Mouse (Mus musculus) ES-E14 (cell line): ENCODE measurements around the gene Dpysl5. TPM values are rescaled to one million over a fixed set of nuclear protein-coding genes. Genes with fewer than 3 reads are reported as not detected.

Experiments
- DNase-seq: peaks from one replicate; pipeline ENCODE4 v3.0.0-alpha.2; 2013; ENCODE audit warnings: low read depth, low spot score
- H3K27ac ChIP-seq: 2 replicates; pipeline ENCODE4 v1.5.1; 2012; ENCODE audit warnings: low read depth, mild to moderate bottlenecking, low read length, moderate library complexity, mixed read lengths; ENCODE audit not compliant: poor library complexity, insufficient read depth, severe bottlenecking
- H3K36me3 ChIP-seq: 2 replicates; pipeline ENCODE4 v1.6.1; 2012; ENCODE audit warnings: mild to moderate bottlenecking, low read length, moderate library complexity, mixed read lengths; ENCODE audit not compliant: control insufficient read depth, poor library complexity, insufficient read depth, severe bottlenecking
- H3K4me1 ChIP-seq, 2 experiments: fragments of 150-350 bp in 1 of 2; sonication (generic) in 1 of 2; 2 replicates each; pipeline ENCODE4 v1.6.1; 2012; ENCODE audit warnings: low read length in 2 of 2, mild to moderate bottlenecking in 1 of 2, mixed read lengths in 1 of 2; ENCODE audit not compliant: control insufficient read depth in 2 of 2, insufficient read depth in 2 of 2, poor library complexity in 1 of 2
- H3K4me3 ChIP-seq, 2 experiments: fragments of 150-350 bp in 1 of 2; sonication (generic) in 1 of 2; 2 replicates each; pipeline ENCODE4 v1.5.1; 2012; ENCODE audit warnings: low read length in 2 of 2, low read depth in 1 of 2, mild to moderate bottlenecking in 1 of 2, mixed read lengths in 1 of 2; ENCODE audit not compliant: insufficient read depth in 1 of 2, poor library complexity in 1 of 2, severe bottlenecking in 1 of 2
- H3K9ac ChIP-seq: 2 replicates; pipeline ENCODE4 v1.6.1; 2012; ENCODE audit warnings: low read depth, mild to moderate bottlenecking, low read length, mixed read lengths; ENCODE audit not compliant: poor library complexity, insufficient read depth, severe bottlenecking
- H3K9me3 ChIP-seq: fragments of 150-350 bp; sonication (generic); 2 replicates; pipeline ENCODE4 v1.6.1; 2012; ENCODE audit warnings: low read depth, mild to moderate bottlenecking, low read length; ENCODE audit not compliant: control insufficient read depth, insufficient read depth
- CHD2 ChIP-seq: IDR thresholded peaks from 2 replicates; pipeline ENCODE4 v1.6.1; 2014; ENCODE audit warnings: mild to moderate bottlenecking, low read depth, low read length, inconsistent platforms
- HCFC1 ChIP-seq: IDR thresholded peaks from 2 replicates; pipeline ENCODE4 v1.6.1; 2012; ENCODE audit warnings: low read length, inconsistent platforms, borderline replicate concordance; ENCODE audit not compliant: insufficient read depth
- MAFK ChIP-seq: IDR thresholded peaks from 2 replicates; pipeline ENCODE4 v1.6.1; 2014; ENCODE audit warnings: mild to moderate bottlenecking, low read depth, low read length, inconsistent platforms; ENCODE audit not compliant: insufficient read depth
- ZC3H11A ChIP-seq: IDR thresholded peaks from 2 replicates; pipeline ENCODE4 v1.6.1; 2012; ENCODE audit warnings: low read depth, mild to moderate bottlenecking, inconsistent platforms, low read length, borderline replicate concordance
- ZNF384 ChIP-seq: IDR thresholded peaks from 2 replicates; pipeline ENCODE4 v1.6.1; 2012; ENCODE audit warnings: low read depth, low read length, inconsistent platforms
- in situ Hi-C, 2 experiments: fragments of 600-800 bp; cut with MboI; formaldehyde crosslinking; loops; one replicate each; pipeline ENCODE4 v1.15.1; 2025; ENCODE audit warnings: low sequenced_read_pairs in 2 of 2, inconsistent platforms in 1 of 2; ENCODE audit not compliant: unreplicated experiment in 2 of 2
- total RNA-seq: library from RNA; depleted of rRNA; stranded (reverse); fragments of 300-350 nt; gene quantifications from 2 replicates; pipeline ENCODE4 v1.2.3, GENCODE M21; 2012

Dpysl5 gene
- total RNA-seq, 1 experiment = 5.3 TPM

DNA sequence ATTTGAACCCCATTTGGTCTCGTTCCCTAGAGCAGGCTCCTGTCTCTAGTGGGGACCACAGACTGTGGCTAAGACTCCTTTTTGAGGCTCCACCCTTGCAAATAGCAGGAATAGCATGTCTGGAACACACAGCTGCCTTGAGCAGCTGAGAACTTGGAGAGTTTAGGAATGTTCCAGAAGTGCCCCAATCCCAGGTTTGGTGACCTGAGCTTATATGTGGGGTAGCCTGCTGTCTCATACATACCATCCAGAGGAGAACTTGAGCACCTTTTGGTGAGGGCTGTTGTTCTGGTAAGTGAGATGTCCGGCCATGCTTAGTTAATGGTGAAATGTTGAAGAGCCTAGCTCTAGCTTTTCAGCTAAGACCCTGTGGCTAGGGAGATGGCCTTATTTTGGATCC, 4.9 kb downstream of the Dpysl5 start:
- H3K9me3 ChIP-seq = no peaks in the 10 kb centered on the region
- H3K36me3 ChIP-seq = peaks cover 2% of the 10 kb centered on the region; the same call in 1 of the 2 replicates
- in situ Hi-C loops = no loop called here
- H3K9ac ChIP-seq = no peak overlapping the region
- 0 out of 4 replicates have a peak, but pooled peaks cover 0 to 7% of the 10 kb centered on the region in 2 experiments for H3K4me1 ChIP-seq
- no peak overlapping the region for H3K4me3 ChIP-seq
- TF ChIP-seq HCFC1 = no peak
- TF ChIP-seq ZNF384 = no peak
- TF ChIP-seq ZC3H11A = no peak
- TF ChIP-seq CHD2 = no peak
- no peak for TF ChIP-seq MAFK
- no peak for DNase-seq
- no peak overlapping the region for H3K27ac ChIP-seq

DNA sequence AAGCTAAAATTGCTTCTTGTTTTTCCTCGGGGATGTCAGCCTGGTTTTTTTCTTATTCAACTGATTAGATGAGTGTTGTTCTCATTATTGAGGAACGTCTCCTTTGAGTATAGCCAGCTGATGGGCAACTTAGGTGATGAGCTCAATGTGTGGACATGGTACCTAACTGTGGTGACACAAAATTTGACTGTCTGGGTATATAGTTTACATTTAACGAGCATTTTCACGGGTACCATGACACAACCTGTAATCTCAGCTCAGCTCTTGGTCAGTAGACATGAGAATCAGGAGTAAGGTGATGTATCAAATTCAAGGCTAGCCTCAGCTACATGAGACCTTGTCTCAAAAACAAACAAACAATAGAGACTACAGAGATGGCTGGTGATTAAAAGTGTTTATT, 6.1 kb downstream of the Dpysl5 start:
- no peak overlapping the region for H3K4me3 ChIP-seq
- H3K36me3 ChIP-seq = peaks cover 2% of the 10 kb centered on the region; the same call in 1 of the 2 replicates
- no peak for DNase-seq
- H3K9ac ChIP-seq = no peak overlapping the region
- in situ Hi-C loops = no loop called here
- TF ChIP-seq MAFK (no peak), ZNF384 (no peak), HCFC1 (no peak), ZC3H11A (no peak), CHD2 (no peak)
- 0 out of 4 replicates have a peak, but pooled peaks cover 0 to 5% of the 10 kb centered on the region in 2 experiments for H3K4me1 ChIP-seq
- no peaks in the 10 kb centered on the region for H3K9me3 ChIP-seq
- no peak overlapping the region for H3K27ac ChIP-seq

DNA sequence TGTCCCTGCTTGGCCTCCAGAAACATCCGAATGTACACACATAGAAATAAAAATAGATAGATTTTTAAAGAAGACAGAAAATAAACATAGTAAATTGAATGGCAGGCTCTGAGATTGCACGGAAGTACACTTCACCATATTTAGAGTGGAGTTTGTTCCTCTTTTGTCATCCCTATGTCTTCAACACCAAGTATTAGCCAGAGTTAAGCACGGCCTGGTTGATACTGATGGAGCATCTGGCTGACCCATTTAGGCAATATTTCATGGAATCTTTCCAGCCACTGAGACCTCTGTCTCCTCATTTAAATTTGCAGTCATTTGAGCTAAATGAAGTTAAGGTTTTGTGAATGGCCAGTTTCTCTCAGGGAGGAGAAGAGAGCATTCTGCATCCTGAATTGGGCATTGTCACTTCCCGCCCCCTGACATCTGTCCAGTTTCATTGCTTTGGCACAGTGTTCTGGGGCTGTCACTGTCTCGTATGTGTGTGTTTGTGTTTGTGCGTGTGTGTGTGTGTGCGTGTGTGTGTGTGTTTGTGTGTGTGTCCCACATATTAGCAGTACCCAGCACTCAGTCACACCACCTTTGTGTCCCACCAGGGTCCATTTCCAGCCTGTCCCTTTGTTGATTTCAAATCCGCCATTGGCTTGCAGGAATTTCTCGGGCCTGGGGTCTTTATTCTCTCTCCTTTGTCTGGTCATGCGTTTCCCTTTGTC, 6.8 kb downstream of the Dpysl5 start:
- H3K4me1 ChIP-seq = 0 out of 4 replicates have a peak, but pooled peaks cover 0 to 5% of the 10 kb centered on the region in 2 experiments
- in situ Hi-C loops = no loop called here
- no peak overlapping the region for H3K4me3 ChIP-seq
- H3K36me3 ChIP-seq = peaks cover 2% of the 10 kb centered on the region; the same call in 1 of the 2 replicates
- TF ChIP-seq ZNF384 (no peak), MAFK (no peak), ZC3H11A (no peak), HCFC1 (no peak), CHD2 (no peak)
- no peak overlapping the region; the same call in 1 of the 2 replicates for H3K27ac ChIP-seq
- H3K9me3 ChIP-seq = no peaks in the 10 kb centered on the region
- no peak for DNase-seq
- no peak overlapping the region for H3K9ac ChIP-seq

DNA sequence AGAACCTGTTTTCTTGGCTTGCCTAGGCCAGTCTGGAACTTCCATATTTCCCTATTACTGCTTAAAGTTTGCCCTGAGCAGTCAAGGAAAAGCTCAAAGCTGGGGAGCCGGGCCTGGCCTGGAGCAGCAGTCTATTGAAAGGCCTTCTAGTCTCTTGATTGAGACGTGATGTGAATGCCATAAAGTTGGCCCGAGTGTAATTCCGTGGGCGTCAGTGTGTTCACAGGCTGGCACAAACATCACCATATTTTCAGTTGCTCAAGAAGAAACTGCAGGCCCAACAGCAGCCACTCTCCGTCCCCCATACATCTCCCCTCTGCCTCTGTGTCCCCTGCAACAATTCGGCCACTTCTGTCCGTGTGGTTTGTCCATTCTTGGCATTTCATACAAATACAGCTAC, 10.6 kb downstream of the Dpysl5 start:
- TF ChIP-seq CHD2 (no peak), HCFC1 (no peak), ZNF384 (no peak), MAFK (no peak), ZC3H11A (no peak)
- peaks cover 0 to 3% of the 10 kb centered on the region in 2 experiments; a peak in 1 of 4 replicates for H3K4me1 ChIP-seq
- H3K36me3 ChIP-seq = peaks cover 2% of the 10 kb centered on the region; the same call in 1 of the 2 replicates
- H3K27ac ChIP-seq = no peak overlapping the region
- no peak overlapping the region for H3K9ac ChIP-seq
- no peaks in the 10 kb centered on the region for H3K9me3 ChIP-seq
- in situ Hi-C loops = no loop called here
- no peak overlapping the region for H3K4me3 ChIP-seq
- DNase-seq = no peak
